17 mouse cellular contexts compared by ENCODE assay signal in the genomic region with DNA sequence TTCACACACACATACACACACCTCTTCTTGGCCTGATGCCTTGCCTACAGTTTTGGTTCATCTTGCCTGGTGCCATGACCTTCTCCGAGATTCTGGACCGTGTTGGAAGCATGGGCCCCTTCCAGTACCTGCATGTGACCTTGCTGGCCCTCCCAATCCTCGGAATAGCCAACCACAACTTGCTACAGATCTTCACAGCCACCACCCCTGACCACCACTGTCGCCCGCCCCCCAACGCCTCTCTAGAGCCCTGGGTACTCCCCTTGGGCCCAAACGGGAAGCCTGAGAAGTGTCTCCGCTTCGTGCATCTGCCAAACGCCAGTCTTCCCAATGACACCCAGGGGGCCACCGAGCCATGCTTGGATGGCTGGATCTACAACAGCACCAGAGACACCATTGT. TPM values are rescaled to one million over a fixed set of nuclear protein-coding genes. Genes with fewer than 3 reads are reported as not detected.
"Had no signal": no experiment of that assay in that cellular context is flagged by ENCODE, and none has a peak within 500 bp of the region (broad histone marks: within the 10 kb centered on the region; RNA-seq: fewer than 3 reads in every experiment).

No protein-coding gene starts in this region.

- H3K4me3 ChIP-seq: left cerebral cortex, adult 2 months; limb, embryonic 12.5 days; liver, embryonic 13.5 days; lung, embryonic 15.5 days; megakaryocyte, embryonic 14.5 days; midbrain, embryonic 15.5 days; neural tube, embryonic 12.5 days had no signal

- H3K36me3 ChIP-seq: limb, embryonic 12.5 days; liver, embryonic 13.5 days; lung, embryonic 15.5 days; midbrain, embryonic 15.5 days; neural tube, embryonic 12.5 days had no signal

- H3K4me1 ChIP-seq: midbrain, embryonic 15.5 days had no signal

- DNase-seq: liver, embryonic 13.5 days; liver, postnatal 0 days; lung, postnatal 14 days had no signal

- H3K27ac ChIP-seq: hindbrain, postnatal 0 days; left cerebral cortex, adult 2 months; limb, embryonic 12.5 days; liver, embryonic 13.5 days; lung, embryonic 15.5 days; macrophage; midbrain, embryonic 15.5 days; neural tube, embryonic 12.5 days; stomach, postnatal 0 days had no signal

- H3K9ac ChIP-seq: limb, embryonic 12.5 days; liver, embryonic 13.5 days; liver, postnatal 0 days; lung, embryonic 15.5 days; midbrain, embryonic 15.5 days; neural tube, embryonic 12.5 days had no signal

- H3K9me3 ChIP-seq: limb, embryonic 12.5 days; liver, embryonic 13.5 days; lung, embryonic 15.5 days; megakaryocyte, embryonic 14.5 days; midbrain, embryonic 15.5 days; neural tube, embryonic 12.5 days had no signal

- H3K27me3 ChIP-seq: limb, embryonic 12.5 days; lung, embryonic 15.5 days; midbrain, embryonic 15.5 days; neural tube, embryonic 12.5 days had no signal

- ATAC-seq: hindbrain, postnatal 0 days; midbrain, embryonic 15.5 days had no signal

- H3K4me2 ChIP-seq: limb, embryonic 12.5 days; liver, embryonic 13.5 days; lung, embryonic 15.5 days; midbrain, embryonic 11.5 days; midbrain, embryonic 15.5 days; neural tube, embryonic 12.5 days had no signal

RNA-seq across cellular contexts. Expression of a gene that starts 2.8 kb away (rescaled TPM):
- total RNA-seq: monocyte, adult 5-6 weeks; neutrophil, adult 5-6 weeks had no signal
- polyA plus RNA-seq: limb, embryonic 12.5 days; macrophage; urinary bladder, adult 2 months had no signal

RNA-seq across cellular contexts. Expression of a gene that starts 24.0 kb away (rescaled TPM):
- total RNA-seq: monocyte, adult 5-6 weeks; neutrophil, adult 5-6 weeks had no signal
- polyA plus RNA-seq: intestine, embryonic 14.5 days; limb, embryonic 12.5 days; liver, embryonic 13.5 days; liver, postnatal 0 days; macrophage; stomach, postnatal 0 days; urinary bladder, adult 2 months had no signal
